Mouse (Mus musculus): Measurements from ENCODE around the gene Rfwd3. TPM values are rescaled to one million over a fixed set of nuclear protein-coding genes. Genes with fewer than 3 reads are reported as not detected.
A peak's percentile ranks its signal among the peaks of the same experiment; 100 is the strongest.
"Not testable (repeated sequence)": the region's sequence is repeated elsewhere in the genome, so short reads cannot be mapped to it uniquely, and the experiment has no call there.

Rfwd3 gene
- 45.2 and 52.3 TPM in 2 replicates for polyA plus RNA-seq (2015; fragmentation: Nextera tagmentation; extraction: Ambion mirVana)

GRCm38 (mm10) chr8:111299821-111300568 is at the start of gene Rfwd3:
Gene Rfwd3, minus strand, starts transcription at chr8:111300222.
- H3K36me3 ChIP-seq, result peaks cover 10% of the 10 kb centered on the region; the same call in 1 of the 2 replicates
- H3K27me3 ChIP-seq (replicated peaks), result no peaks in the 10 kb centered on the region
- peak within 1 kb of the TSS; percentile 87 for H3K9ac ChIP-seq
- no peaks in the 10 kb centered on the region for H3K9me3 ChIP-seq
- peak within 1 kb of the TSS; percentile 64 for H3K4me2 ChIP-seq
- WGBS, result 0% methylated on average over 64 of the region's 67 CpGs
- peaks cover 8% of the 10 kb centered on the region; the same call in 1 of the 2 replicates for H3K4me1 ChIP-seq
- peak within 1 kb of the TSS; percentile 95 for H3K27ac ChIP-seq
- ATAC-seq (ENCODE audit: insufficient read depth, low FRiP score, low read depth), result peak; percentile 99
- H3K4me3 ChIP-seq (replicated peaks), result peak within 1 kb of the TSS; percentile 94

- Histone ChIP-seq H3K36me3 (no peaks in the 10 kb centered on the region), H3K27me3 (replicated peaks) (no peaks in the 10 kb centered on the region), H3K27ac (no peak overlapping the region), H3K9me3 (no peaks in the 10 kb centered on the region), H3K4me1 (no peaks in the 10 kb centered on the region), H3K4me2 (no peak overlapping the region), H3K9ac (no peak overlapping the region), H3K4me3 (replicated peaks) (no peak overlapping the region)
- no peak for ATAC-seq (ENCODE audit: insufficient read depth, low FRiP score, low read depth)
- WGBS, result 11% methylated on average over 5 of the region's 5 CpGs
Measured at GRCm38 (mm10) chr8:111343225-111343624, 43.2 kb upstream of the Rfwd3 start.

GRCm38 (mm10) chr8:111340186-111340585 is 40.2 kb upstream of the Rfwd3 start:
- no peak for ATAC-seq (ENCODE audit: insufficient read depth, low FRiP score, low read depth)
- no peaks in the 10 kb centered on the region for H3K9me3 ChIP-seq
- no peak overlapping the region for H3K27ac ChIP-seq
- 63% methylated on average over 3 of the region's 3 CpGs for WGBS
- no peaks in the 10 kb centered on the region for H3K36me3 ChIP-seq
- H3K4me1 ChIP-seq, result 0 out of 2 replicates have a peak, but pooled peaks cover 4% of the 10 kb centered on the region
- no peak overlapping the region for H3K4me3 ChIP-seq (replicated peaks)
- no peaks in the 10 kb centered on the region for H3K27me3 ChIP-seq (replicated peaks)
- H3K9ac ChIP-seq, result no peak overlapping the region
- H3K4me2 ChIP-seq, result no peak overlapping the region

GRCm38 (mm10) chr8:111338370-111339208 is 38.6 kb upstream of the Rfwd3 start:
- Histone ChIP-seq H3K9ac (no peak overlapping the region), H3K27me3 (replicated peaks) (no peaks in the 10 kb centered on the region), H3K4me1 (0 out of 2 replicates have a peak, but pooled peaks cover 4% of the 10 kb centered on the region), H3K27ac (no peak overlapping the region; the same call in 1 of the 2 replicates), H3K4me2 (peak overlapping the region; percentile 96), H3K4me3 (replicated peaks) (peak overlapping the region; percentile 52), H3K9me3 (no peaks in the 10 kb centered on the region), H3K36me3 (no peaks in the 10 kb centered on the region)
- 38% methylated on average over 12 of the region's 12 CpGs for WGBS
- no peak for ATAC-seq (ENCODE audit: insufficient read depth, low FRiP score, low read depth)

- WGBS, result under 1% methylated on average over 29 of the region's 29 CpGs
- H3K9ac ChIP-seq, result peak within 1 kb of the TSS; percentile 16; the same call in 1 of the 2 replicates
- ATAC-seq (ENCODE audit: insufficient read depth, low FRiP score, low read depth), result no peak
Measured at GRCm38 (mm10) chr8:111337890-111338347, 37.9 kb upstream of the Rfwd3 start, which contains the start of gene Mlkl. Gene Mlkl, minus strand, starts transcription at chr8:111338177.

GRCm38 (mm10) chr8:111337311-111337889 is 37.4 kb upstream of the Rfwd3 start:
- no peaks in the 10 kb centered on the region for H3K9me3 ChIP-seq
- H3K27ac ChIP-seq, result 0 out of 2 replicates have a peak overlapping the region, but pooled peaks have one; percentile 7
- 0 out of 2 replicates have a peak, but pooled peaks cover 4% of the 10 kb centered on the region for H3K4me1 ChIP-seq
- H3K27me3 ChIP-seq (replicated peaks), result no peaks in the 10 kb centered on the region
- H3K4me2 ChIP-seq, result peak overlapping the region; percentile 96
- ATAC-seq (ENCODE audit: insufficient read depth, low FRiP score, low read depth), result 0 out of 2 replicates have a peak, but pooled peaks have one; percentile 14
- peak overlapping the region; percentile 52 for H3K4me3 ChIP-seq (replicated peaks)
- H3K36me3 ChIP-seq, result no peaks in the 10 kb centered on the region
- 0 out of 2 replicates have a peak overlapping the region, but pooled peaks have one; percentile 16 for H3K9ac ChIP-seq
- WGBS, result 22% methylated on average over 17 of the region's 17 CpGs

More at GRCm38 (mm10) chr8:111337890-111338347, 37.9 kb upstream of the Rfwd3 start, which contains the start of gene Mlkl:
- Histone ChIP-seq H3K36me3 (no peaks in the 10 kb centered on the region), H3K4me1 (0 out of 2 replicates have a peak, but pooled peaks cover 4% of the 10 kb centered on the region), H3K9me3 (no peaks in the 10 kb centered on the region), H3K27me3 (replicated peaks) (no peaks in the 10 kb centered on the region), H3K4me2 (peak within 1 kb of the TSS; percentile 96), H3K27ac (peak within 1 kb of the TSS; percentile 7; the same call in 1 of the 2 replicates), H3K4me3 (replicated peaks) (peak within 1 kb of the TSS; percentile 52)

- Histone ChIP-seq H3K9ac (no peak overlapping the region), H3K36me3 (no peaks in the 10 kb centered on the region), H3K9me3 (no peaks in the 10 kb centered on the region), H3K27me3 (replicated peaks) (no peaks in the 10 kb centered on the region), H3K4me3 (replicated peaks) (no peak overlapping the region), H3K4me2 (no peak overlapping the region), H3K4me1 (0 out of 2 replicates have a peak, but pooled peaks cover 4% of the 10 kb centered on the region), H3K27ac (no peak overlapping the region)
- no peak for ATAC-seq (ENCODE audit: insufficient read depth, low FRiP score, low read depth)
- 81% methylated on average over 4 of the region's 4 CpGs for WGBS
Measured at GRCm38 (mm10) chr8:111336692-111337091, 36.7 kb upstream of the Rfwd3 start.

GRCm38 (mm10) chr8:111325222-111325790 is 25.3 kb upstream of the Rfwd3 start:
- Histone ChIP-seq H3K4me3 (replicated peaks) (no peak overlapping the region), H3K9me3 (no peaks in the 10 kb centered on the region), H3K27me3 (replicated peaks) (no peaks in the 10 kb centered on the region), H3K4me2 (no peak overlapping the region), H3K36me3 (no peaks in the 10 kb centered on the region), H3K27ac (no peak overlapping the region), H3K4me1 (no peaks in the 10 kb centered on the region), H3K9ac (no peak overlapping the region)
- no peak for ATAC-seq (ENCODE audit: insufficient read depth, low FRiP score, low read depth)
- 72% methylated on average over 6 of the region's 6 CpGs for WGBS

GRCm38 (mm10) chr8:111314729-111315128 is 14.7 kb upstream of the Rfwd3 start:
- no peak overlapping the region for H3K4me2 ChIP-seq
- no peak overlapping the region for H3K4me3 ChIP-seq (replicated peaks)
- ATAC-seq (ENCODE audit: insufficient read depth, low FRiP score, low read depth), result no peak
- no peaks in the 10 kb centered on the region for H3K4me1 ChIP-seq
- H3K9ac ChIP-seq, result no peak overlapping the region
- H3K27ac ChIP-seq, result no peak overlapping the region
- H3K27me3 ChIP-seq (replicated peaks), result no peaks in the 10 kb centered on the region
- H3K9me3 ChIP-seq, result no peaks in the 10 kb centered on the region
- 83% methylated on average over 12 of the region's 12 CpGs for WGBS
- no peaks in the 10 kb centered on the region for H3K36me3 ChIP-seq

GRCm38 (mm10) chr8:111313961-111314360 is 13.9 kb upstream of the Rfwd3 start:
- H3K27me3 ChIP-seq (replicated peaks), result not testable (repeated sequence)

GRCm38 (mm10) chr8:111312758-111313162 is 12.7 kb upstream of the Rfwd3 start:
- WGBS, result 73% methylated on average over 3 of the region's 3 CpGs
- H3K9ac ChIP-seq, result no peak overlapping the region
- H3K36me3 ChIP-seq, result no peaks in the 10 kb centered on the region
- H3K4me3 ChIP-seq (replicated peaks), result no peak overlapping the region
- H3K4me2 ChIP-seq, result no peak overlapping the region
- ATAC-seq (ENCODE audit: insufficient read depth, low FRiP score, low read depth), result peak; percentile 35; the same call in 1 of the 2 replicates
- no peak overlapping the region for H3K27ac ChIP-seq
- no peaks in the 10 kb centered on the region for H3K4me1 ChIP-seq
- no peaks in the 10 kb centered on the region for H3K9me3 ChIP-seq
- H3K27me3 ChIP-seq (replicated peaks), result no peaks in the 10 kb centered on the region

More at GRCm38 (mm10) chr8:111313961-111314360, 13.9 kb upstream of the Rfwd3 start:
- not testable (repeated sequence) for H3K4me2 ChIP-seq; H3K9ac ChIP-seq; H3K4me3 ChIP-seq (replicated peaks); ATAC-seq (ENCODE audit: insufficient read depth, low FRiP score, low read depth); H3K9me3 ChIP-seq; H3K36me3 ChIP-seq; H3K27ac ChIP-seq; H3K4me1 ChIP-seq
- 91% methylated on average over 6 of the region's 6 CpGs for WGBS

Data from stomach, embryonic 15.5 days (tissue).